ENCODE assay signal across 9 mouse cellular contexts in the genomic region with DNA sequence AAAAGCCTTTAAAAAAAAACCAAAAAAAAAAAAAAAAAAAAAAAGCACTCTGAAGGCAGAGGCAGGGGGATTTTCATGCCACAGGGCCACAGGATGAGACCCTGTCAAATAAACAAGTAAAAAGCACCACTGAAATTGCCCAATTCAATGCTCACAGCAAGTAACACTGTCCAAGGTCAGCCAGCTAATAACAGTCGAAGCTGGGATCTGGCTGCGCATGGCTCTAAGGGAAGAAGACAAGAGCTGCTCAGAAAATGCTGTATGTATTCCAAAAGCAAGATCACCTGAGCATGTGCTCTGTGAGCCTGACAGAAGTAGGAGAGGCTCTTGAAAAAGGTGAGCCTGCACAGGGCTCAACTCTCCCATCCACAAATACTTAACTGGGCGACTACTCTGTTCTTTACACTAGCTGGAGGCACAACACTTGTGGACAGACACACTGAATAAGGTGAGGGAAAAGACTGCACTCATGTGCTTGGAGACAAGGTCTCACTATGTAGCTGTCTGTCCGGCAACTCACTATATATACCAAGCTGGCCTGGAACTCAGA. TPM values are rescaled to one million over a fixed set of nuclear protein-coding genes. Genes with fewer than 3 reads are reported as not detected.
A peak's percentile ranks its signal among the peaks of the same experiment; 100 is the strongest.
DNase-seq lines count a peak whose midpoint lies in the region; ATAC-seq and TF ChIP-seq lines count a peak whose summit lies in the region.
"Had no signal": no experiment of that assay in that cellular context is flagged by ENCODE, and none has a peak within 500 bp of the region (broad histone marks: within the 10 kb centered on the region; RNA-seq: fewer than 3 reads in every experiment).

No protein-coding gene starts in this region.

- H3K4me2 ChIP-seq in embryonic facial prominence, embryonic 12.5 days (replicated peaks) = peak overlapping the region; percentile 90; the same call in 1 of the 2 replicates
- peak overlapping the region; percentile 88; the same call in 1 of the 2 replicates for H3K4me2 ChIP-seq in liver, embryonic 13.5 days

- H3K9me3 ChIP-seq in embryonic facial prominence, embryonic 12.5 days = no peaks in the 10 kb centered on the region
- no peaks in the 10 kb centered on the region for H3K9me3 ChIP-seq in liver, embryonic 13.5 days (replicated peaks)

- H3K27ac ChIP-seq in left cerebral cortex, adult 2 months = peak overlapping the region; percentile 99; the same call in 1 of the 2 replicates
- H3K27ac ChIP-seq in embryonic facial prominence, embryonic 12.5 days = no peak overlapping the region
- H3K27ac ChIP-seq in liver, embryonic 13.5 days = peak overlapping the region; percentile 70; the same call in 1 of the 2 replicates

- peak overlapping the region; percentile 24; the same call in 1 of the 2 replicates for H3K9ac ChIP-seq in embryonic facial prominence, embryonic 12.5 days
- H3K9ac ChIP-seq in liver, embryonic 13.5 days = no peak overlapping the region

- intact Hi-C loops in left cerebral cortex, adult 2 months (cut with DNase I) = loop anchor here (5.0 kb wide), 2 partner anchors 50 to 95 kb away; no protein-coding TSS in a partner anchor
- intact Hi-C loops in left cerebral cortex, postnatal 14 days (cut with DNase I) = no loop called here

- no peak for ATAC-seq in embryonic facial prominence, embryonic 12.5 days (ENCODE audit: insufficient number of reproducible peaks, insufficient read depth, low FRiP score, low TSS enrichment)
- ATAC-seq in liver, embryonic 13.5 days (ENCODE audit: low read depth) = no peak

- no peak for TF ChIP-seq CTCF in left cerebral cortex, adult 2 months (IDR thresholded peaks at IDR 0.05)

- peak overlapping the region; percentile 53; the same call in 1 of the 2 replicates for H3K4me3 ChIP-seq in left cerebral cortex, adult 2 months
- H3K4me3 ChIP-seq in embryonic facial prominence, embryonic 12.5 days = no peak overlapping the region
- H3K4me3 ChIP-seq in liver, embryonic 13.5 days (replicated peaks) = no peak overlapping the region

- H3K4me1 ChIP-seq in embryonic facial prominence, embryonic 12.5 days = peaks cover 26% of the 10 kb centered on the region
- peaks cover 59% of the 10 kb centered on the region for H3K4me1 ChIP-seq in liver, embryonic 13.5 days (replicated peaks)

- H3K27me3 ChIP-seq in embryonic facial prominence, embryonic 12.5 days = peaks cover 4% of the 10 kb centered on the region
- no peaks in the 10 kb centered on the region for H3K27me3 ChIP-seq in liver, embryonic 13.5 days

- DNase-seq in cerebellum, adult 11 months = peak; percentile 20
- no peak for DNase-seq in cerebellum, postnatal 14 days
- DNase-seq in left cerebral cortex, adult 2 months (ENCODE audit: extremely low spot score in 1 of 2, low spot score in 2 of 2) = no peak
- no peak for DNase-seq in left cerebral cortex, postnatal 14 days (ENCODE audit: low spot score in 2 of 2)
- no peak for DNase-seq in liver, embryonic 13.5 days
- DNase-seq in right cerebral cortex, postnatal 4 days = no peak
- DNase-seq in gastrocnemius, adult 18-20 months (ENCODE audit: low spot score) = no peak

- no peaks in the 10 kb centered on the region for H3K36me3 ChIP-seq in embryonic facial prominence, embryonic 12.5 days
- no peaks in the 10 kb centered on the region for H3K36me3 ChIP-seq in liver, embryonic 13.5 days

- WGBS in embryonic facial prominence, embryonic 12.5 days = 84% methylated on average over 4 of the region's 4 CpGs
- 71% methylated on average over 4 of the region's 4 CpGs for WGBS in liver, embryonic 13.5 days (ENCODE audit: insufficient replicate concordance)

RNA-seq across cellular contexts. Expression of gene Mef2d, which starts 5.2 kb away (rescaled TPM):
- total RNA-seq in left cerebral cortex, adult 2 months (2021) = 100 to 1,000 TPM; 223 to 225 TPM
- total RNA-seq in left cerebral cortex, postnatal 14 days (2021) = 100 to 1,000 TPM; 196 to 201 TPM
- 16.9 and 17.7 TPM in 2 replicates for polyA plus RNA-seq in embryonic facial prominence, embryonic 12.5 days (2016; fragmentation: Nextera tagmentation; extraction: Ambion mirVana)
- 5.5 and 7.5 TPM in 2 replicates for polyA plus RNA-seq in liver, embryonic 13.5 days (2015; fragmentation: Nextera tagmentation; extraction: Ambion mirVana)
- 100 to 1,000 TPM; 174 to 196 TPM for total RNA-seq in gastrocnemius, adult 18-20 months (2021)

RNA-seq across cellular contexts. Expression of gene Iqgap3, which starts 55.2 kb away (rescaled TPM):
- total RNA-seq in left cerebral cortex, adult 2 months (2021) = under 1 TPM; 0.21 to 0.41 TPM
- 1 to 10 TPM in 1 of 2 experiments, under 1 TPM in 1; 0.66 to 1.2 TPM for total RNA-seq in left cerebral cortex, postnatal 14 days (2021)
- polyA plus RNA-seq in embryonic facial prominence, embryonic 12.5 days (2016; fragmentation: Nextera tagmentation; extraction: Ambion mirVana) = 24.4 and 25.8 TPM in 2 replicates
- 6.6 and 7.4 TPM in 2 replicates for polyA plus RNA-seq in liver, embryonic 13.5 days (2015; fragmentation: Nextera tagmentation; extraction: Ambion mirVana)
- total RNA-seq in gastrocnemius, adult 18-20 months (2021) = under 1 TPM; 0.21 to 0.39 TPM

RNA-seq across cellular contexts. Expression of gene Ttc24, which starts 58.9 kb away (rescaled TPM):
- not detected for total RNA-seq in left cerebral cortex, adult 2 months (2021)
- total RNA-seq in left cerebral cortex, postnatal 14 days (2021) = not detected
- polyA plus RNA-seq in embryonic facial prominence, embryonic 12.5 days (2016; fragmentation: Nextera tagmentation; extraction: Ambion mirVana) = 0.32 and 0.46 TPM in 2 replicates
- polyA plus RNA-seq in liver, embryonic 13.5 days (2015; fragmentation: Nextera tagmentation; extraction: Ambion mirVana) = not detected in 2 replicates
- total RNA-seq in gastrocnemius, adult 18-20 months (2021) = not detected
- total RNA-seq: heart, postnatal 36 days had no signal
